Mouse (Mus musculus): ENCODE measurements around the gene Pik3r6. TPM values are rescaled to one million over a fixed set of nuclear protein-coding genes. Genes with fewer than 3 reads are reported as not detected.

Pik3r6 gene
- 1 to 10 TPM in 1 of 2 experiments, under 1 TPM in 1; 0.28 to 1.5 TPM for polyA plus RNA-seq (2017; shearing (Covaris generic))

GRCm38 (mm10) chr11:68502902-68503629 is at the start of gene Pik3r6:
Pik3r6 (plus strand) TSS chr11:68503019.

GRCm38 (mm10) chr11:68555918-68556584 is 53.2 kb downstream of the Pik3r6 start, which contains the start of gene Mfsd6l:
Mfsd6l (plus strand) TSS chr11:68556186.

GRCm38 (mm10) chr11:68586721-68587120 is 83.9 kb downstream of the Pik3r6 start, which contains the start of gene Ccdc42:
Ccdc42 (plus strand) TSS chr11:68587021.

Other genes starting within 250 kb of the Pik3r6 start
- under 1 TPM; 0.31 to 0.66 TPM for gene Ntn1, start 102.2 kb upstream of the Pik3r6 start, polyA plus RNA-seq (2017; shearing (Covaris generic))
- gene Pik3r5, start 70.9 kb upstream of the Pik3r6 start, polyA plus RNA-seq (2017; shearing (Covaris generic)) = 100 to 1,000 TPM in 1 of 2 experiments, 10 to 100 TPM in 1; 43.4 to 106 TPM
- gene Mfsd6l, start 53.2 kb downstream of the Pik3r6 start, polyA plus RNA-seq (2017; shearing (Covaris generic)) = not detected
- under 1 TPM in 1 of 2 experiments, not detected in 1; 0.53 TPM for gene Ccdc42, start 84.0 kb downstream of the Pik3r6 start, polyA plus RNA-seq (2017; shearing (Covaris generic))
- gene Myh10, start 188.5 kb downstream of the Pik3r6 start, polyA plus RNA-seq (2017; shearing (Covaris generic)) = 1 to 10 TPM in 1 of 2 experiments, under 1 TPM in 1; 0.96 to 2.1 TPM

Data from inflammation-experienced regulatory T-cells (primary cell).